Mouse (Mus musculus) activated CD4-positive, CD25-positive, alpha-beta regulatory T cell, adult 4 months (primary cell): ENCODE results near the gene Pde4d. TPM values are rescaled to one million over a fixed set of nuclear protein-coding genes. Genes with fewer than 3 reads are reported as not detected.

Experiments used
- ATAC-seq: one replicate; pipeline ENCODE4 v1.8.0; 2017
- polyA plus RNA-seq, 2 experiments: library from polyadenylated mRNA; unstranded; fragments of 100-300 nt; shearing (Covaris generic); gene quantifications; one replicate each; pipeline ENCODE4 v1.2.1; 2017

The Pde4d gene
- polyA plus RNA-seq, 2 experiments from 2014 or later = 7.3 to 7.6 TPM

DNA sequence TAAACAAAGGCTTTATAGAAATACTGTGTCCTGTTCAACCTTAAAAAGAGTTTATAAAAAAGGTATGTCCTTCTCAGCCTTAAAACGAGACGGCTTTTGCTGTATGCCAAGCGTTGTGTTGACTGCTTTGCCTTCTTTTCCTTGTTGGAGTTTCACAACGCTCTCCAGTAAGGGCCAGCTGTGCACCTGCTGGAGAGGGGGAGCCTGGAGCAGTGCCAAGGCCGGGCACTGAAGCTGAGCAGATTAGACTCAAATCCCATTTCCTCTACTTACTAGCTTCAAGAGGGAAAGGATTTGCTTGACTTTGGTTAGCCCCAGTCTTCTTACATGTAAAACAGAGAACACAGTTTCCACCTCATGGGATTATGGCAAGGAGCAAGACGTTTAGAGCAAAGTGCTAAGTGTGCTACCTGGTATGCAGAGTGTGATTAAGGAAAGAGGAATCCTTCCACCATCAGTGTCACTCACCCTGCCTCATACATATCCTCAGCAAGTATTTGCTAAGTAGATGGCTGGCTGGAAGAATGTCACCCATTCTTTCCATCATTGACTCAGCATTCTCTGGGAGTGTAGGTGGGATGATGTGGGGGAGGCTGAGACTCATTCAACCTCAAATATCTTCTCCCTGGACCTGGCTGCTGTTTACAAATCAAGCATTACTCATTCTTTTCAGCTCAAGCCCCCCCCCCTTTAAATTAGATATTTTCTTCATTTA, 149.6 kb downstream of the Pde4d start:
- no peak for ATAC-seq

DNA sequence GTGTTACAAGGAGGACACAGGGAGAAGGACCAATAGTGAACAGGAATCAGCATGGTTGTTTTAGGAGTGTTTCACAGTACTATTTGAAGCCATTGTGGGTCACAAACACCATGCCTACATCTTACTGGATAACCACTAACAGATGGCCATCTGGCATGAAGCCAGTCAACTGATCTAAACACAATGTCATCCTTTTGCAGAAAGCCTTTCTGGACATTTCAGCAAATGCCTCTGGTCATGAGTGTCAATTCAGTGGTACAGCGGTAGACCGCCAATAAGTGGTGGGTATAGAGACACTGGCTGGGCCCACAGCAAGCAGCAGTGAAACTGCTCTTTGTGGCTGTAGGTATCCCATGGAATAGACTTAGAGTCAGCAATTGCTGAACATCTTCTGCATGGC, 151.3 kb downstream of the Pde4d start:
- ATAC-seq = no peak

DNA sequence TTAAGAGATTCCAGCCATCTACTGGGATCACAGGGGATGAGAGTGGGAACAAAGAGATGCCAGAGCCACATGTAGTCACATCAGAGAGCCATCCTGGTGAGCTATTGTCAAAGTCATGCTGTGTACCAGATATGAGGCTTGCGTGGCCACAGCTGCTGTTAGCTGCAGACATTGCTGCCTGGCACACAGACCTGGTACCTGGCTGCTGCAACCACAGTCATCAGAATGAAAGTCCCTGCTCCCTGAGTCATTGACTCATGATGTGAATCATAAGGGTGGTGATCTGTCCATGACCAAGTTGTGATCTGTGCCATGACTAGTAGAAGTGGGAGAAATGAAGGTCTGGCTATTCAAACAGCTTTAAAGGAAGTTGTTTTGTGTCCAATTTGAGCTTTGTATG, 153.8 kb downstream of the Pde4d start:
- no peak for ATAC-seq

- ATAC-seq = no peak
Measured at GRCm38 (mm10) chr13:108604213-108604612, 154.5 kb downstream of the Pde4d start.

GRCm38 (mm10) chr13:108618207-108618606, 168.5 kb downstream of the Pde4d start:
- no peak for ATAC-seq

DNA sequence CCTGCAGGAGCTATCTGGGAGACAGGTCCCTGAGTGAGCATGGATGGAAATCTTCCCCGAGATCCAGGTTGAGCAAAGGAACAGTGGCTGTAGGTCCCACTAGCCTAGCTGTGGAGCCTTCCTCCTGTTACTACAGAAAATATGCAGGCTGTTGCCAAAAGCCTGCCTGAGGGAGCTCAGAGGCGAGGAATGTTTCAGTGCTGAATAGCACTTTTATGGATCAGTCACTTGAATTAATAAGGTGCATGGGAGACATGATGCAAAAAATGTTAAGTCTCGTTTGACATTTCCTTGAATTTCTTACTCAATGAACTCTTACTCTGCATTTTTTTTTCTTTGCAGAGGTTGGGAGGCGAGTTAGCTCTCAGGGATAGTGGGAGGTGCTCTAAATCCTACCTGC, 172.9 kb downstream of the Pde4d start:
- ATAC-seq = no peak

GRCm38 (mm10) chr13:108623929-108624328, 174.2 kb downstream of the Pde4d start:
- peak; percentile 69 for ATAC-seq

- ATAC-seq = no peak
Measured at GRCm38 (mm10) chr13:108626166-108626565, 176.4 kb downstream of the Pde4d start.

DNA sequence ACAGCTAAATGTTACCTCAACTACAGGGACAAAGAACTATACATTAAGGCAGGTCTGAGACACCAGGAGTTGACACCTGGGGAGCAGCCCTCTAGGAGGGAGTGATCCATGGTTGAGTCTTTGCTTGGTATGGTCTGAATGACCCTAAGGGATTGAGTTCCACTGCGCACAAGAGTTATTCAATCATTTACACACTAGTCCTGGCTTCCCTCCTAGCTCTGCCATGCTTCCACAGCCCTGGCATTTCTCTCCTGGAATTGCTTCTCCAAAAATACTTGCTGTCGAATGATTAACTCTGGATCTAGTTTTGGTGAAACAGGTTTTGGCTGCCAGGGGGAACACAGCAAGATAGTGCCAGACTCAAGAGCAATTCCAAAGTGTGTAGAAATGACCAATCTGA, 178.8 kb downstream of the Pde4d start:
- no peak for ATAC-seq

DNA sequence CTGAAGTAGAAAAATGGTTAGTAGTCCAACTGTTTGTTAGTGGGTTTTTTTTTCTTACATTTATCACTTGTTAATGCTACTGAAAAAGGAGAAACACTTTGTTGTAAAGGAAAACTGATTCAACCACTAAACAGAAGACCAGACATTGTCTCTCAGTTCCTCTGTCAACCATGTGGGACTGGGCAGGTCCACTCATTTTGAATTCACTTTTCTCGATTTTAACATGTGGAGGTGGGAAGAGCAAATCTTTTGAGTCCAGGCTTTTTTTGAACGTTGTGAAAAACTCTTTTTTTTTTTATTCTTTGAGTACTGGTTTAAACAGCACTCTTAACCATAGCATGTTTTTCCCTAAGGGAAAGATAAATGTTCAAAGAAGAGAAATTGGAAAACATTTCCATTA, 180.8 kb downstream of the Pde4d start:
- no peak for ATAC-seq

- no peak for ATAC-seq
Measured at GRCm38 (mm10) chr13:108631222-108631621, 181.5 kb downstream of the Pde4d start.

DNA sequence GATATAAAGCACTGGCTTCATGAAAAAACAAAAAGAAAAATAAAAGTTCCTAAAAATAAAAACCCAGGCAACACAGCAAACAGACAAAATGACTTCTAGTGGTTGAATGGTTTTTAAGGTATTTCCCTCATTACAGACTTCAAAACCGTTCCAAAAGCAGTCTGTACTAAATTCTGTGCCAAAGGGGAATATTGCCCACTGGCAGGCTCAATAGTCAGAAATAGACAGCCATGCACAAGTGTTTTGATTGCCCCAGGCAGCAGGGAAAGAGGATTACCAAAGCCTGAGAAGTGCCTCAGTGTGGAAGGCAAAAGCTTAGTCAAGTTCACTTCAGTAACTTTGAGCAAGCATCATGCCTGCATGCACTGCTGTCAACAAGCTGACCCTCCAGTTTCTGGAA, 186.8 kb downstream of the Pde4d start:
- no peak for ATAC-seq

DNA sequence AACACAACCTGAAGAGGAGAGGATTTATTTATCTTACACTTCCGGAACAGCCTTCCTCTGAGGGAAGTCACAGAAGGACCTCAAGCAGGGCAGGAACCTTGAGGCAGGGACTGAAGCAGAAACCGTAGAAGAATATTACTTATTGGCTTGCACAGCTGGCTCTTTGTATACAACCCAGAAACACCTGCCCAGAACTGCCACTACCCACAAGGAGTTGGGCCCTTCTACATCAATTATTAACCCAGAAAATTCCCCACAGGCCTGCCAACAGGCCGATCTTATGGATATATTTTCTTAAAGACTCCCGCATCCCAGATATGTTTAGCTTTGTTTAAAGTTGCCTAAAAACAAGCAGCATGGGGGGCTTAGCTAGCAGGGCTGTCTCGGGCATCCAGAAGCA, 192.5 kb downstream of the Pde4d start:
- no peak for ATAC-seq

GRCm38 (mm10) chr13:108646801-108647200, 197.1 kb downstream of the Pde4d start:
- ATAC-seq = no peak

DNA sequence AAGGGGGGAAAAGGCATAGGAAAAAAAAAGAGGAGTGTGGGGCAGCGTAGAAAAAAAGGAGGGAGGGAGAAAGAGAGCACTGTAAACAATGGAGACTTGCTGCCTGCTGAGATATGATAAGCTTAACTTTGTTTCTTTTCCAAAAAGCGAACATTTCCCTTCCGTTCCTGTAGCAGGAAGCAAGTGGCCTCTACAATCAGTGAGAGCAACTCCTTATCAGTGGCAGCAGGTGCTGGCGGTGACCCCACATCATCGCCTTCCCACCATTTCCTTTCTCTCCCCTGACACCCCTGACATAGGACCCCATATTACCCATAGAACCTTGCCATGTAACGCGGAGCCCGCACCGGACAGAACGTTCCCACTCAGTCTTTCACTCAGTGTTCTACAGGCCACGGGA, 197.5 kb downstream of the Pde4d start:
- ATAC-seq = no peak

GRCm38 (mm10) chr13:108654026-108654723, 204.4 kb downstream of the Pde4d start:
- no peak for ATAC-seq

DNA sequence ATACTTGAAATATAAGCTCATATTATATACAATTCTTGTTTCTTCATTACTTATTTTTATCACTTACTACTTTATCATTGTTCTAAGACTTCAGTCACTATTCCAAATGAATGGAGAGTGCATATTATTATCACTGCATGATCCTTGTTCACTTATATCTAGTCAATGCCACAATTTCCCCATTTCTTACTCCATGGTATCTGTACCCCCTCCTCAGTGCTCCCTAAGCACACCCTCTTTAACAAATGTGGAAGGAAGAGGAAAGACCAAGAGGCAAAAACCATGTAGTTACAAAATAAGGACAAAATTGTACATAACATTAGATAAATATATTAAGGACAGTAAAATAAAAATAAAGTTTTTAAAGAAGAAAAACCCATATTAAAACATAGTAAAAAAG, 216.8 kb downstream of the Pde4d start:
- ATAC-seq = no peak

DNA sequence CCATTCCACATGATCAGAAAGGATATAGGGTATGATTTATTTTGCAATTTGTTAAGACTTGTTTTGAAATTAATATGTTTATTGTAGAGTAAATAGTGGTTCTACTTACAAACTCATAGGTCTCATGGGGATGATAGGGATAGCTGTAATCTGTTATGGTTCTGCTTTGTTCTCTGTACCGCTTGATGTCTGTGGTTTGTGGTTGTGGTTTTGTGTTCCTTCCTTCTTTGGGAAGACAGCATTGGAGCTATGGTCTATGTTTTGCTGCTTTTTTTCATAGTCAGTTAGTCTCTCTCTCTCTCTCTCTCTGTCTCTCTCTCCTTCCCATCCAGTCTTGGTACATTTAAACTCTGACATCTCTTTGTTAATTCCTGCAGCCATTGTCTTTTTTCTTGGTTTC, 217.3 kb downstream of the Pde4d start:
- no peak for ATAC-seq

DNA sequence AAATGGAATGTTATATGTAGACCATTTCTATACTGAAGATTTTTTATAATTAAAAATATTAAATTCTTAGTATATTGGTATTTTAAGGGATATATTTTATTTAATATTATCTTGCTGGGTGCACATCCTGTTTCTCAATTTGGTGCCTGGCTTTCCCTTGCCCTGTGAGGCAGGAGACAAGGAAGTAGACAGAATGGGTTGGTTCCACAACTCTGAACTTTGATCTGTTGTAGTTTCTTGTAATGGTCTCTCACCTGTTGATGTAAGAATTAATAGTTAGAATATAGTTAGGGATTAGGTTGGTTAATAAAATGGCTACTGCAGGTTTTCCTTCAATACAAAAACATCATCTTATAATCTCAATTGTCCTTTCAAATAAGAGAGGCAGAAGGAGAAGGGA, 227.3 kb downstream of the Pde4d start:
- no peak for ATAC-seq

GRCm38 (mm10) chr13:108683018-108683417, 233.3 kb downstream of the Pde4d start:
- no peak for ATAC-seq

DNA sequence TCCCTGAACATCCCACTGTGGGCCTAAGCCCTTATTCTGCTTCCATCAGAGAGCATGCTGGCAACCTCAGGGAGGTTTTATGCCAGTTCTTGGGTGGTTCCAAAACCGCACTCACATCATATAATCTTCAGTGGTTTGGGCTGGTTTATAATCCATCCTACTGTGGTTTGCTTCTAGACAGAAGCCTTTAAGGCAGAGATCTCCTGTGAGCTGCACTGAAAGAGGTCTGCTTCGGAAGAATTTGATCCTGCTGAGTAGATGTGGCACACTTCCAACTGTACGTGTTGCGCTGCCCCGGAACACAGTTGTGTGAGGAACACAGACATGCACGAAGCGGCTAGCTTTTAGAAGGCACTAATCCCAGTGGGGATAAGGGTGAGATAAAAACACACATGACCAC, 236.1 kb downstream of the Pde4d start:
- ATAC-seq = no peak

GRCm38 (mm10) chr13:108686262-108686661, 236.5 kb downstream of the Pde4d start:
- no peak for ATAC-seq

DNA sequence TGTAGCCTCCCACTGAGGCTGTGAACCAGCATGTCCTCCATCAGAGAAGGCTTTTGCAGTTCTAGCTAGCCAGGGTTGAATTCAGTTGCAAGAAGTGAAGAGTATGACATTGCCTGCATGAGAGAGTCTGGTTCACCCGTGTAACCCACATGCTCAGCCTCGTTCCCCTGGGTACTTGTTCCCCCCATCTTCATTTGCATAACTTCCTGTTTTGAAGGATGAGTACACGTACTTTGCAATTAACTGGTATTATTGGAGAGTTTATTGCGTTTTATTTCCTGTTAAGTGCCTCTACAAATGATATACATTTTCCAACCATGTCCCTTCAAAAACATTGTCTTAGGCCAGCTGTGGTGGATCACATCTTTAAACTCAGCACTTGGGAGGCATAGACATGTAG, 237.1 kb downstream of the Pde4d start:
- ATAC-seq = no peak

DNA sequence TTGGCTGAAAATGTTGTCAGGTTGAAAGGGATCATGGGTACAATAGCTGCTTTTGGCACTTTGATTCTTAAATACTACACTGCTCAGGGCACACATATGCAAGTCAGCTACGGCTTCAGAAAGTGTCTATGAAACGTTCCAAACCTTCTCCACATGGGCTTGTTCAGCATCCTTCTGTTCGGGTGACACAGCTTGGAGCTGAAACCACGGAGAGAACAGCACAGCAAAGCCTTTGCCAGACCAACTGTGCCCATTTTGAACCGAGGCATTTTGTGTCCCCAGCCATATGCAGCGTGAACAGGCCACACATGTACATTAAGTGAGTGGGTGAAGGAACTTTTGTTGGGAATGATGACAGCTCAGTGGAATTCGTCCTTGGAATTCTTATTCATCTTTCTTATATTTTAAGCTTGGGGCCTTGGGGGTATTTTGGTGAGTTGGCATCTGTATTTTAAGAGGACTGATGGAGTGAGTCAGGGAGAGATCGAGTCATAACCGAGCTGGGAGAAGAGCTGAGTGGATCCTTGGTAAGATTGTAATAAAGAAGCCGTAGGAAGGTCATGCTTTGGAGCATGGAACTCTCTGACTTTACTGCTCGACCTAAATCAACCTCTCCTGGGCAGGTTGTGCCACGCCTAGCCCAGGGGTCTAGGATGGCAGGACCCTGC, 243.3 kb downstream of the Pde4d start:
- ATAC-seq = no peak
